Mouse (Mus musculus): ENCODE measurements around the gene Clip4. TPM values are rescaled to one million over a fixed set of nuclear protein-coding genes. Genes with fewer than 3 reads are reported as not detected.

Clip4 gene
- total and polyA plus RNA-seq, 2 experiments from 2014 or later = 11.7 to 14.9 TPM

GRCm38 (mm10) chr17:71862184-71862583, 93.9 kb downstream of the Clip4 start:
- WGBS = 73% methylated on average over 3 of the region's 3 CpGs
- TF ChIP-seq CTCF (IDR thresholded peaks at IDR 0.05; ENCODE audit: low read depth) = no peak
- Histone ChIP-seq H3K4me2 (ENCODE audit: low read depth) (no peak overlapping the region), H3K9me3 (ENCODE audit: low read length) (no peaks in the 10 kb centered on the region), H3K4me1 (ENCODE audit: insufficient read depth) (no peaks in the 10 kb centered on the region), H3K9ac (no peak overlapping the region), H3K4me3 (ENCODE audit: low read depth, low read length) (no peak overlapping the region), H3K27ac (ENCODE audit: low read depth, low read length) (no peak overlapping the region), H3K36me3 (ENCODE audit: insufficient read depth) (peaks cover 13% of the 10 kb centered on the region), H3K27me3 (ENCODE audit: insufficient read depth, low read length) (no peaks in the 10 kb centered on the region)
- ATAC-seq (no peak), DNase-seq (no peak)

GRCm38 (mm10) chr17:71862895-71863294, 94.6 kb downstream of the Clip4 start:
- Histone ChIP-seq H3K9ac (no peak overlapping the region), H3K27me3 (ENCODE audit: insufficient read depth, low read length) (no peaks in the 10 kb centered on the region), H3K9me3 (ENCODE audit: low read length) (no peaks in the 10 kb centered on the region), H3K4me1 (ENCODE audit: insufficient read depth) (no peaks in the 10 kb centered on the region), H3K36me3 (ENCODE audit: insufficient read depth) (peaks cover 13% of the 10 kb centered on the region), H3K27ac (ENCODE audit: low read depth, low read length) (no peak overlapping the region), H3K4me3 (ENCODE audit: low read depth, low read length) (no peak overlapping the region), H3K4me2 (ENCODE audit: low read depth) (no peak overlapping the region)
- WGBS = 91% methylated on average over 4 of the region's 4 CpGs
- TF ChIP-seq CTCF (IDR thresholded peaks at IDR 0.05; ENCODE audit: low read depth) = no peak
- DNase-seq (no peak), ATAC-seq (no peak)

- Histone ChIP-seq H3K27ac (ENCODE audit: low read depth, low read length) (no peak overlapping the region), H3K27me3 (ENCODE audit: insufficient read depth, low read length) (no peaks in the 10 kb centered on the region), H3K9me3 (ENCODE audit: low read length) (no peaks in the 10 kb centered on the region), H3K4me2 (ENCODE audit: low read depth) (no peak overlapping the region), H3K9ac (no peak overlapping the region), H3K4me1 (ENCODE audit: insufficient read depth) (no peaks in the 10 kb centered on the region), H3K4me3 (ENCODE audit: low read depth, low read length) (no peak overlapping the region), H3K36me3 (ENCODE audit: insufficient read depth) (peaks cover 8% of the 10 kb centered on the region)
- no peak for ATAC-seq
- no peak for DNase-seq
- no peak for TF ChIP-seq CTCF (IDR thresholded peaks at IDR 0.05; ENCODE audit: low read depth)
- WGBS = 88% methylated on average over 8 of the region's 8 CpGs
Observed at GRCm38 (mm10) chr17:71864039-71864438, 95.8 kb downstream of the Clip4 start.

- no peaks in the 10 kb centered on the region for H3K4me1 ChIP-seq (ENCODE audit: insufficient read depth)
- no peak for ATAC-seq
- H3K9ac ChIP-seq = no peak overlapping the region
- H3K36me3 ChIP-seq (ENCODE audit: insufficient read depth) = no peaks in the 10 kb centered on the region
- H3K27ac ChIP-seq (ENCODE audit: low read depth, low read length) = no peak overlapping the region
- WGBS = 81% methylated on average over 5 of the region's 5 CpGs
- no peaks in the 10 kb centered on the region for H3K9me3 ChIP-seq (ENCODE audit: low read length)
- no peak for DNase-seq
- H3K4me2 ChIP-seq (ENCODE audit: low read depth) = no peak overlapping the region
- H3K27me3 ChIP-seq (ENCODE audit: insufficient read depth, low read length) = no peaks in the 10 kb centered on the region
- TF ChIP-seq CTCF (IDR thresholded peaks at IDR 0.05; ENCODE audit: low read depth) = no peak
- no peak overlapping the region for H3K4me3 ChIP-seq (ENCODE audit: low read depth, low read length)
Observed at GRCm38 (mm10) chr17:71865437-71865836, 97.2 kb downstream of the Clip4 start.

GRCm38 (mm10) chr17:71867892-71868291, 99.6 kb downstream of the Clip4 start:
- Histone ChIP-seq H3K4me1 (ENCODE audit: insufficient read depth) (no peaks in the 10 kb centered on the region), H3K27me3 (ENCODE audit: insufficient read depth, low read length) (no peaks in the 10 kb centered on the region), H3K4me2 (ENCODE audit: low read depth) (no peak overlapping the region), H3K36me3 (ENCODE audit: insufficient read depth) (no peaks in the 10 kb centered on the region), H3K27ac (ENCODE audit: low read depth, low read length) (no peak overlapping the region), H3K9me3 (ENCODE audit: low read length) (no peaks in the 10 kb centered on the region), H3K9ac (no peak overlapping the region), H3K4me3 (ENCODE audit: low read depth, low read length) (no peak overlapping the region)
- no peak for ATAC-seq
- 91% methylated on average over 2 of the region's 2 CpGs for WGBS
- no peak for DNase-seq
- TF ChIP-seq CTCF (IDR thresholded peaks at IDR 0.05; ENCODE audit: low read depth) = no peak

- no peak for TF ChIP-seq CTCF (IDR thresholded peaks at IDR 0.05; ENCODE audit: low read depth)
Observed at GRCm38 (mm10) chr17:71868828-71869227, 100.6 kb downstream of the Clip4 start.

GRCm38 (mm10) chr17:71869372-71870231, 101.3 kb downstream of the Clip4 start:
- H3K36me3 ChIP-seq (ENCODE audit: insufficient read depth) = no peaks in the 10 kb centered on the region
- H3K9me3 ChIP-seq (ENCODE audit: low read length) = no peaks in the 10 kb centered on the region
- DNase-seq (peak; percentile 71), ATAC-seq (peak; percentile 81)
- H3K4me1 ChIP-seq (ENCODE audit: insufficient read depth) = no peaks in the 10 kb centered on the region
- whole genome bisulfite sequencing = 5% methylated on average over 60 of the region's 60 CpGs
- H3K9ac ChIP-seq = peak overlapping the region; percentile 74
- peak overlapping the region; percentile 45 for H3K4me3 ChIP-seq (ENCODE audit: low read depth, low read length)
- peak overlapping the region; percentile 86 for H3K4me2 ChIP-seq (ENCODE audit: low read depth)
- H3K27me3 ChIP-seq (ENCODE audit: insufficient read depth, low read length) = no peaks in the 10 kb centered on the region
- TF ChIP-seq CTCF (IDR thresholded peaks at IDR 0.05; ENCODE audit: low read depth) = no peak
- no peak overlapping the region for H3K27ac ChIP-seq (ENCODE audit: low read depth, low read length)

More at GRCm38 (mm10) chr17:71868828-71869227, 100.6 kb downstream of the Clip4 start:
- 54% methylated on average over 12 of the region's 12 CpGs for WGBS
- Histone ChIP-seq H3K4me3 (ENCODE audit: low read depth, low read length) (no peak overlapping the region; the same call in 1 of the 2 replicates), H3K4me2 (ENCODE audit: low read depth) (peak overlapping the region; percentile 86), H3K9me3 (ENCODE audit: low read length) (no peaks in the 10 kb centered on the region), H3K9ac (no peak overlapping the region), H3K36me3 (ENCODE audit: insufficient read depth) (no peaks in the 10 kb centered on the region), H3K4me1 (ENCODE audit: insufficient read depth) (no peaks in the 10 kb centered on the region), H3K27ac (ENCODE audit: low read depth, low read length) (no peak overlapping the region), H3K27me3 (ENCODE audit: insufficient read depth, low read length) (no peaks in the 10 kb centered on the region)
- DNase-seq (peak; percentile 29), ATAC-seq (peak; percentile 47; the same call in 1 of the 2 replicates)
